Mouse (Mus musculus) lung, postnatal 25 days (tissue): ENCODE measurements around the gene Tbc1d22a.

ENCODE experiments used
- DNase-seq: peaks from one replicate; pipeline ENCODE4 v3.0.0; 2022; ENCODE audit warnings: low spot score

The Tbc1d22a gene

DNA sequence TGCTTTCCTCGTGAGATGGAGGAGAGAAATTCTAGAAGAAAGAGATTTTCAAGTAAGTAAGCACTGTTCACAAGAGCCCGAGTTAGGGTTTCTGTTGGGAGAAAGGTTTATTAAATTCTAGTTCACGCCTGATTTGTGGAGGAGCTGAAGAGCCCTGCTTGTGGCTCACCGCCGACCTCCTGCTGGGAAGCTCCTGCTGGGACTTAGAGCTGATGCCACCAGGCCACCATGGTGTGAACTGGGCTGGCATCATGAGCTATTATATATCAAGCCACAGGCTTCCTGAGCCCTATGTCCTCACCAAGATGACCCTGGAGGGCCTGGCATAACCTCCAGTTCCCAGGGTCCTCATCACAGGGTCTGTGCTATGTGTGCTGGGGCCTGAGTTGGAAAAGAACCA, 235.0 kb downstream of the Tbc1d22a start:
- no peak for DNase-seq

DNA sequence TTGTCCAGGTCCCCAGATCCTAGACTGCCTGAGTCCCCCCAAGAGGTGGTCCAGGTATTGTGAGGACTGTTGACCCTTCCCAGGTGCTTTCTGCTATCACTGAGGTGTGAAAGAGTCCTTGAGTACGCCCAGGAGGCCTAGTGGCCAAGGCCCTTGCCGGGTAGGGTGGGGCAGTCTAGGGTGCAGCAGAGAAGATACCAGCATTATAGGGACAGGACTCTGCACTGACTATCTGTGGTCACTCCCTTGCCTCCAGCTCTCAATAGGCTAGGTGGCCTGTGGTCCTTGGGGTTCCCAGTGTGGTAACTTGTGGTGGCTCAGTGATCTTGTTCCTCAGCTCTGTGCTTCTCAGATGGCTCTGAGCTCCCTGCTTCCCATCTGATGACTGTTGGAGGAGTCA, 235.5 kb downstream of the Tbc1d22a start:
- DNase-seq, result no peak

DNA sequence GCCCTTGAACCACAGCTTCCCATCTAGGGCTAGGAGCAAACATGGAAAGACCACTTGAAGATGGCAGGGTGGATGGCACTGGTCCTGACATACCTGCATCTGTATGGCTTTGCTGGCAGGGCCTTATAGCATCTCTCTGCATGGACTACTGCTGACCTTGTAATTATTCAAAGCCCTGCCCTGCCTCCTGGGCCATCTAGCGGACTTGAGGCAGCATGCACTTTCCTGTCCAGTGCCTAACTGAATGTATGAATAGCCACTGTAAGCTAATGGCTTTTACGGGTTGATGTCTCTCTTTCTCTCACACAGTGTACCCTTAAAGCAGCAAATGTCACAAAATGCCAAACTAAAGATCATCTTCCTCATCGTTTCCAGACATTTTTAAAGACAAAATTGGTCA, 245.2 kb downstream of the Tbc1d22a start:
- DNase-seq, result no peak

DNA sequence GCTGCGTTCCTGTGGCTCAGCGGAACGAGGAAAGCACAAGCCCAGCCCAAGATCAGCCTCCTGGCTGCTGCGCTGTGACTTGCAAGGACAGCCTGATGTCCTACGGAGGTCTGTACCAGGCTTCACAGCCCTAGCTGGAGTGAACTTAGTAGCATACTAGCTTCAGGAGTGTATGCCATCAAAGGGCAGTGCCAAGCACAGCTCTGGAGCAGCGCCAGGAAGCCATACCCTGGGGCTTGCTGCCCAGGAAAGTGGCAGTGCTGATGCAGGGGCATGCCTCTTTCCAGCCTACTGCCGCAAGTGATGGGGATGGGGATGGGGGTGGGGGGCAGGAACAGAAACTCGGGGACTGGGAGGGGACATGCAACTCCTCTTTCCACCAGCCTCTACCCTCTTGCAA, 248.4 kb downstream of the Tbc1d22a start:
- no peak for DNase-seq

DNA sequence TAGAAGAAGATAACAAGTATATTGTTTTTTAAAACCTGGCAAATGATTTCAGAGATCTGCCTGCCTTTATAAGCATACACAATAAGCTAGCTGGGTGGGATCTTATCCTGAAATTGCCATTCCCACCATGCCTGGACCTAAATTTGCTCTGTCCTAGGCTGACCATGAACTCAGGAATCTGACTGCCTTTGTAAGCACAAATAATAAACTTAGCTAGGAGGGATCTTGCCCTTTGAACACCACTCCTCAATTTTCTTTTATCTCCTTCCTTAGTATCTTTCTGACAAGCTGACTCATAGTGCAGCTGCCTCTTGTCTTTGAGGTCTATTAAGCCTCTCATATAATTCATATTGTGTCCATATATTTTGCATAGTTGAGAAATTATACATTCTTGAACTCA, 253.8 kb downstream of the Tbc1d22a start:
- no peak for DNase-seq

DNA sequence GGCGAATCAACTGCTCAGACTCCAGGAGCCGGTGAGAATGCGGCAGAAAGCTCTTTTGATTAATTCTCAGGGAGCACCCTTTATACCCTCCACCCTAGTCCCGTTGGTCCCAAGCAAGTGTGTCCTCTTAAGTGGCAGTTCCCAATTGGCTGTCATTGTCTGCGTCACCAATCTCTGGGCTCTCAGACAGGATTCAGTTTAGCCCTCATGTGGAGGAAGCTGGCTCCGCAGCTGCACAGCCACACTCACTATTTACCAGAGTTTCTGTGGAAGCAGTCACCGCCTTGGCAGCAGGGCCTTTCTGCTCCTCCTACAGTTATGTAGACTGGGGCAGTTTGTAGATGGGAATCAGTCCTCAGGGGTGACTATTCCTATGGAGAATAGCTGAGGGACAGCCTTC, 256.9 kb downstream of the Tbc1d22a start:
- no peak for DNase-seq

DNA sequence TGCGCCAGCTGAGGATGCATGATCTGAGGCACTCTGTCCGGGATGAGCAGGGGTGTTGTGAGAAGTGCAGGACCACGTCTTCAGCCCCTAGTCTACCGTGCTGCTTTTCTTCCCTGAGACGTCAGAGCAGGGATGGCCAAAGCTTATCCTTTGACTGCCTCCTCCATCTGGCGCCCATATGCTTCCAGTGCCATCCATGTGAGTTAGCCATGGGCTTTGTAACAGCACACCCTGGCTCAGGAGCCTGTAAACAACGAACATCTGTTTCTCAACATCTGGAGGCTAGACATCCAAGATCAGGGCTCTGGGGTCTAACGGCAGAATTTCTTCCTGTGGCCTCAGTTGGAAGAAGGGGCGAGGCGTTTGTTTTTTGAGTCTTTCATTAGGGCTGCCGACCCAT, 259.2 kb downstream of the Tbc1d22a start:
- no peak for DNase-seq

DNA sequence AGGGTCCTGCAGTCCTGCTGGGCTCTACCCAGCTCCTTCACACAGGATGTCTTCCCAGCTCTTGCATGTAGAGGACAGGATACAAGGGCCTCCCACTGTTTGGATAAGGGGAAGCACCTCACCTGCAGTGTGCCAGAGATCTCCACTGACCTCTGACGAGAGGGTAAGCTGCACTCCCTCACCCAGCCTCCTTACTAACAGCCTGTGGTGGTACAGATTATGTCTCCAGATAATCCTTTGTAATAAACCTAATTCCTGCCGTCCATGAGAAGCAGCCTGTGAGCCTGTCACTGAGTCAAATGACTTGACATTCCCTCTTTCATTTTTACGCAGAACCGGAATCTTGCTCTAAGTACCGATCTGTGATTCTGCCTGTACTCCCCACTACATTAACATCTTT, 260.7 kb downstream of the Tbc1d22a start:
- no peak for DNase-seq

DNA sequence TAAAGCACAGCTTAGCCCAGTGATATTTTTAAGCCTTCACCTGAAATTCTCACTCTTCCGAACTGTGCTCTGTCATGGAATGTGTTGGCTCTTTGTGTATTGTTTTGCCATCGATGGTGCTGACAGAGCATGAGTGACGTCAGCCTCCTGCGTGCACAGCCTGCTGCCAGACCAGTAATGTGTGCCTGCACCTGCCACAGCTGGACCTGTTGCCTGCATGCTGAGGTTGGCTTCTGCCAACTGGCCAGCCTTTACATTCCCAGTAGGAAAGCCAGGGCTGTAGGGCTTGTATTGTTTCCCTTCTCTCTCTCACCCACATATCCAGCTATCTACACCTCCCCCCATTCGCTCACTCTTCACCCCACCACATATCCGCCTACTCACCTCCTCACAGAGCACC, 262.2 kb downstream of the Tbc1d22a start:
- no peak for DNase-seq

DNA sequence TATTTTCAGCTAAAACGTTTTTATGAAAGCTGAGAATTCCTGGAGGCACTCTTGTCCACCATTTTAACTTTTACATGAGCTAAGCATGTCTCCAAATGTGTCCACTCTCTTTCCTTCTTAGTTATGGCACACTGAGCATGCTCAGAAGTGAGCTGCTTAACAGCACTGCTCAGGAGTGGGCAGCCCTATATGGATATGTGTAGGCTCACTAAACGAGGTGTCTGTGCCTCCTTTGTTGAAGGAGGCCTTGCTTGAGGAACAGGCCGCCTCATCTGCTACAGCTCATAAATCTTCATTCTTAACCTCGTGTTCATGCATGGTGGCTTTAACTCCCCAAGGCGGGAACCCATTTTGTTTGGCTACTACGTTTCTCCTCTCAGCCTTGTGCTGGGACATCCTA, 262.8 kb downstream of the Tbc1d22a start:
- no peak for DNase-seq

DNA sequence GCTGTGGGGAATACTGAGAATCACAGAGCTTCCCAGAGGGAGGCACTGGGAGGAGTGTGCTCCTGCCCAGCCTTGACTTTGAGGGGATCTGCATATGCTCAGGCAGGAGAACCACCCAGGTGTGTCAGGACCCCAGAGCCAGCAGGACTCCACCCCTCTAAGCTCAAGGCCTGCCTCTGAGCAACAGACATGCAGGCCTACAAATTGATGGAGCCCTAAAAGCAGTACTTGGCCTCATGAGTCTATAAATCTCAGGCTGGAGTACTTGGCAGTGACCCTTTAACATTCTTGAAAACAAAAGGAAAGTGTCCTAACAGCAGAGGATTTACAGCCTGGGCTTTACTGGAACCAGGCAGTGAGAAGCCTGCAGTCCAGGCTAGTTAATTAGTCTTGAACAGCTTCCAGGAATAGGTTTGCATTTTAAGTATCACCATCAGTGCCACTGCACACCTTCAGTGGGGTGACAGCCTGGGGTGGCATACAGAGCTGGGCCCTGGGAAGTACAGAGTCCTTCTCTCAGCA, 263.3 kb downstream of the Tbc1d22a start:
- DNase-seq, result no peak

DNA sequence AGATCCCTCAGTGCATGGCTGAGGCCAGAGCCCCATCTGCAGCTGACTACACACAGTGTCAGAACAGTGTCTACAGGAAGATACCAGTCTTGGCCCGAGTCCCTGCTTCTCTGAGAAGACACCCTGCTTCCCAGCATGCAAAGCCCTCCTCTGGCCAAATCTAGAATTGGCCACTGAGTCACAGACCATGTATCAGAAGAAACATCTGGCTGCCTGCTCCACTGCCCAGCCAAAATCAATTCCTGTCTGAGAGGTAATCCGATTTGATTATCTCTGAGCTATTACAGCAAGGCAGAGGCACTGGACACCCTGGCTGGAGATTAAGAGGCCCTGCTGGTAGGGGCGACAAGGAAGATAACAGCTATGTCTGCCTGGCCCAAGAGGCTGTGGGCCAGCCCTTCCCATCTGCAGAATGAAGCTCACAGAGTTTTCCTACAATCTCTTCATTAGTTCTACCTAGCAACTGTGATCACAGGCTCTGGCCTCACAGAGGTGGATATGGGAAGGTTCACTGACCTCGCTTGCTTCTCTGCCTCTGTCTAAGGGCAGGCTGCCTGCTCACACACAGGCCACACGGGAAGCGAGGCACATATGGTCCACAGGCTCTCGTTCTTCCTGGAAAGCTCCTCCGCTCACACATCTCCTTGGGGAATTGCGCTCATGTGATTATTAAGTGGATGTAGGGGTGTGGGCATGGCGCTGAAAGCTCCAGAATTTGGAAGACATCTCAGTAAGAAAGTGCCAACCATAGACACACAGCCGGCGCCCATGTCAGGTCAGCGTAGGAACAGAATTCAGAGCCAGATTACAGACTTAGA, 264.6 kb downstream of the Tbc1d22a start:
- DNase-seq, result no peak

DNA sequence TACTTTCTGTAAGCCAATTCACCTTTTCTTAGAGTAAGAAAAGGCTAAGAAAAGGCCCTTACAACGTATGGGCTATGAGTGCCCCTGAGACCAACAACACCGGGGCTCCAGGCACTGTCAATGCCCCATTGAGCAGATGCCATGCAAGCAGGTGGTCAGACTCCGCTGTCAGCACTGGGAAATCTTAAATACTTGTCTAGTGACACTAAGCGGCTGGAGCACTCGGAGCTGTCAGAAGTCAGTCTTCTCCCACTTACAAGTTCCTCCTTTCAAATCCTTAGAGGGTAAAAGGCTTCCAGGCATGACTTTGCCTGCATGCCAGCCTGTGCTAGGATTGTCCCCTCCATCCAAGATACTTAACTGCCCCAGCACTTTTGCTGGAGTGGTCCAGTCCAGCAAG, 268.1 kb downstream of the Tbc1d22a start:
- DNase-seq, result no peak

DNA sequence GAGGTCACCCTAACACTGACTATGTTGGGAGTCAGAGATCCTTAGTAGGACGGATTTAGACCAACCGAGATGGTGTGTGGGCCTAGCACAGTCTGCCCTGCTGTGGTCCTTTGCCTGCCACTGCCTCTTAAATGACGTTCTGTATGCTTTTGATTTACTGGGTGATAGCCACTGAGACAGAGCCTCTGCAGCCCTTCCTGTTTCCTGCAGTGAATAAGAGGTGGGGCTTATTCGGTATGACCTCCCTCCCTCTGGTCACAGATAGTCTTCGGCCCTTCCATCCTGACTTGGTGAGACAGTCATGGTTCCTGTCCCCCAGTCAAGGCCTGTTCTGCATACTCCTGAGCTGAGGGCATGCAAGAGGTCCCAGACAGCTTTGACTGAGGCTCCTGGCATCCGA, 271.6 kb downstream of the Tbc1d22a start:
- DNase-seq, result no peak

DNA sequence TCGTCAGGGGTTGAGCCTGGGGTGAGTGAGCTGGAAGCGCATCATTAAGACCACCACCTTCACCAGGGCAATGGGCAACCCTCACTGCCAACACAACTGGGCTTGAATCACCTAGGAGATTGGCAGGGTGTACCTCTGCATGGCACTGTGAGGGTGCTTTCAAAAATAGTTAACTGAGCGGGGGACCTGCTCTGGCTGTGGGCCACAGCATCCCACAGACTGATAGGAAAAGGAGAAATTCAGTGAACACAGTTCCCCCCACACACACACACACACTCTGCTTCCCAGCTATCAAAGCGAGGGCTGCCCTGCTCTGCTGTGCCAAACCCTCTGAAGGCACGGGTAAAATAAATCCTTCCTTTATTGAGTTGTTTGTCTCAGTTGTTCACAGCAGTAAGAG, 273.1 kb downstream of the Tbc1d22a start:
- DNase-seq, result no peak

DNA sequence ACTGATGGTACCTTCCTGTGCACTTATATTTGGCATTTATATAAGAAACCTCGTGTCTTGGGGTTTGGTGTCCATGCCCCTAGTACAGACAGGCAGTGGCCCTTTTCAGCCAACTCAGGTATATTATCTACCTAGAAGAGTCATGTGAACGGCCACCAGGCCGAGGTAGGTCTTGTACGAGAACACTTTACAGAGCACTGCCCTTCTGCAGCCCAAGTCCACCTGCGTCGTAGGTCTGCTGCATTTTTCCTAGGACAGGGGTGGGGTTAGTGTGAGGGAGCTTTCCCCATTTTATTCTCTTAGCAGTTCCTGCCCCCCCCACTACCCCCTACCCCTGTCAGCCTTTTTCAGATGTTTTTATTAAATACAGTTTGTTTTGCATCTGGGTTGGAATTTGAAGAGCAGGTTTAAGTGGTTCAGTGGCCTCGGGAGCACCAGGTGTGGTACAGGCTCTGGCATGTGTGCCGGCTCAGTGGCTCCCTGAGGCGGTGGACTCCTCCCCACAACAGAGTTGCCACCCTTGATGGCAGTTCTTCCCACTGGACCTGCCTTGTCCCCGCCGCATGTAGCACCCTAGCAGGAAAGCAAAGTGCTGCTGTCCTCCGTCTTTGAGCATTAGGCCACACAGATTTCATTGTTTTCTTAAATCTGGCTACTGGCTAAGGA, 277.3 kb downstream of the Tbc1d22a start:
- no peak for DNase-seq

DNA sequence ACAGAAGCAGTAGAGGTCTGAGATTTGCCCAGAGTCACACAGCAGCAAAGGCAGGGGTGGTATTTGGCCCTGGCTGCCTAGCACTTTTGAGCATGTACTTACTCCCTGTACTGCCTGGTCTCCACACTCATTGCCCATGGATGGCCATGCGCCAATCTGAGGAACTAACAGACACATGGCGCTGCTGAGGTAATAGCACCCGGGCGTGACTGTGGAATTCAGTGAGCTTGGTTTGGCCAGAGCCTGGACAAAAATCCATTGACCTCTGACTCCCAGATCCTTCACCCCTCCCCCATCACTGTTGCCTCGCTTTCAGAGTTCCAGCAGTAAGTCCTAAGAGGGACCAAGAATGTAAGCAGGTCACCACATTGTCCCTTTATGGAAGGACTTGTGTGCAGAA, 278.4 kb downstream of the Tbc1d22a start:
- DNase-seq, result no peak

DNA sequence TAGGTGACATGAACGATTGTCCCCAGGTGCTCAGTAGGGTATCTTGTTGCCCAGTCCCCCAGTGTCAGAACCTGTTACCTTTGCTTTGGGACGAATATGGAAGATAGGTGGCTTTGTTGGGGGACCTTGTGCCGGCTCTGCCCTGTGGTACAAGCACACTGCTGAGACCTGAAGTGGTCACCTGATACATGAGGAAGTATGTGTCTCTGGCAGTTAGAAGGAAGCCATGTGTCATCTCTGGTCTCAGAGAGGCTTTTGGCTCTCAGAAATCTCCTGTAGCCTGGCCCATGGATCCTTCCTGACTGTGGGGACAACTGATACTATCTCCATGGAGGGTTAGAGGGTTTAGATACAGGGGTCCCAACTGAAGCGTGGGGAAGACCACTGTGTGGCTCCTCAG, 281.9 kb downstream of the Tbc1d22a start:
- no peak for DNase-seq

DNA sequence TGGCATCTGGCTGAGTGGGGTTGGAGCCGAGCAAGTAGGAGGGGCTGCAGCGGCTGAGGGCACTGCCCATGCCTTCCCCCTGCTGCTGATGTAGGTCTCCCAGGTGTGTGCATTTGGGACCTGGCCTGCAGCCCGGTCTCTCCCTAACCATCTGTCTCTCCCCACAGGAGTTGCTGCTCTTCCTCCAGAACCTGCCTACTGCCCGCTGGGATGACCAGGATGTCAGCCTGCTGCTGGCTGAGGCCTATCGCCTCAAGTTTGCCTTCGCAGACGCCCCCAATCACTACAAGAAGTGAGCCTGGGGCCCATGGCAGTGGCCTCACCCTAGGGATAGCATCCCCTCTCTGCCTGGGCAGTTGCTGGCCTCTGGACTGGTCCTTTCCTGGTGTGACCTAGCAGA, 282.4 kb downstream of the Tbc1d22a start:
- DNase-seq, result no peak

DNA sequence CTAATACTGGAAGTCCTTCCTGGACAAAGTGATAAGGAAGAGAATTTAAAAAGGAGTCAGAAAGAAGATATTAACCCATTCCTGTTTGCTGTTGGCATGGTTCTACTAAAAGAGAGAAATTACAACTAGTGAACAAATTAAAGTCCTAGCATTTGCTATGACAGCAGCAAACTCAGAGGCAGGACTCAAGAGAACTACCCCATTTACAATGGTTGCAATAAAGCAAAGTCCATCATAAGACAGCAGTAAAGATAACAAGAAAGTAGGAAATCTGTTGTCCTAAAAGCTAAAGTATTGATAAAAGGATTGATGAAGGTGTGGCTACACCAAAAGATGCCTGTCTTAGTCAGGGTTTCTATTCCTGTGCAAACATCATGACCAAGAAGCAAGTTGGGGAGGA, 286.3 kb downstream of the Tbc1d22a start:
- no peak for DNase-seq

DNA sequence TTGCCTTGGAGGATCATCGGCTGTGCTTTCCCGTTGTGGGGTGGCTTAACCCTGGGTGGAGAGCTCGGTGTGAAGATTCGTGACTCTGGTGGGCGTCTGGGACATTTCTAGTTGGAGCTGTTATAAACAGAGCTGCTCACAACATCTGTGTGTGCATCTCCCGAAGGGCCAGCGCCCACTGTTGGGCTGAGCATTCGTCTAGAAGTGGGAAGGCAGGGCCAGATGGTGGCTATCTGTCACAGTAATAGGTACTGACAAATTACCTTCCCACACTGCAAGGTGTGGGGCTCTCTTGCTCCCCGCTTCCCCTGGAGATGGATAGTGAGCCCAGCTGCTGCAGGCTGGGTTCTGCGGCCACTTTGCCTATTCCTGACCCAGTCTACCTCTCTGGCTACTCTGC, 289.2 kb downstream of the Tbc1d22a start:
- DNase-seq, result no peak

DNA sequence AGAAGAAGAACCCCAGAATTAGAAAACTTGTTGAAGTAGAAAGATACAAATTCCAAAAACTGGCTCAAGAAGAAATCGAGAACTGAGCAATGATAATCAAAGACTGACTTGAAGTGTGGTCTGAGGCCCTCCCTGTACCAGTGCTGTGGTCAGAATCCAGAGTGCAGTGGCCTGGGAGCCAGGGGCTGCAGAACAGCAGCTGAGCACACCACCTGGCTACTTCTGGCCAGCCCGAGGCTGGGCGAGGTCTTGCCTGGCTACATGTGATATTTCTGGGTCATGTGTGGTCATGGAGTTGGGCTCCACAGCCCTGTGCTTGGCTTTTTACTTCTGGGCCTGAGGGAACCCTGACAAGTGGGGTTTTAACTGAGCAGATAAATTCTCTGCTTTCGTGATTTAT, 292.4 kb downstream of the Tbc1d22a start:
- DNase-seq, result no peak

DNA sequence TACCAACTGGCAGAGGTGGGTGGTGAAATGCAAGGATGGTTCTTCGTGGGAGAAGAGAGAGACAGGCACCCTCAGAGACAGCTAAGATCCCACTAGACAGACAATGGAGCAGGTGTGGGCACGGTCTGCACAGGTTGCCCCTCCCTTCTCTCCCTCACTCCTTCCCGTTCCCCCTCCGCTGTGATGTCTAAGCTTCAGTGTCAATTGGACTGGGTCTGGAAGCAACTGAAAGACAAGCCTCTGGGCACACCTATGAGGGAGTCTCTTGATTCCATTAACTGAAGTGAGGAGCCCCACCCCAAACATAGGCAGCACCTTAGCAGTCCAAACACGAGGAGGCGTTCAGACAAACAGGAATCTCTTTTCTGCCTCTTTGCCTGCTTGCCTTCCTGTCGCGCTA, 293.3 kb downstream of the Tbc1d22a start:
- no peak for DNase-seq
